Comparison of ENCODE assay signal across 22 mouse cellular contexts in the genomic region with DNA sequence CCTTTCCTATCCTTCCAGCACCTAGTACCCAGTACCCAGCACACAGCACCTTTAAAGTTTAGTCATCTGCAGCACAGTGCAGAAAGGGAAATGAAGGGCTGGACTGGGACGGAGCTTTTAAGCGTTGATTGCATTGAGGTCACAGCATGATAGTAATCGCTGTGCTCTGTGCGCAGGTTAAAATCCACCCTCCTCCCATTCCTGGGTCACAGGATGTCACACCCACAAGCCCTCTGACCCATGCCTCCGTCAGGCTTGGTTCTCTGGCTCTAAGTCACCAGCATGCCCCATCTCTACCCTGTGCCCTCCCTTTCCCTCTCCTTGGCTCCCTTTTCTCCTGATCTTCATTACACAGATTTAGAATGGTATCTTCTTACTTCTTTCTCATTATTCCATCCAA. TPM values are rescaled to one million over a fixed set of nuclear protein-coding genes. Genes with fewer than 3 reads are reported as not detected.
DNase-seq lines count a peak whose midpoint lies in the region; ATAC-seq and TF ChIP-seq lines count a peak whose summit lies in the region.
"Had no signal": no experiment of that assay in that cellular context is flagged by ENCODE, and none has a peak within 500 bp of the region (broad histone marks: within the 10 kb centered on the region; RNA-seq: fewer than 3 reads in every experiment).

No protein-coding gene starts in this region.

- no peak for TF ChIP-seq CTCF in liver, embryonic 14.5 days (IDR thresholded peaks at IDR 0.05; ENCODE audit: low read depth)
- TF ChIP-seq CTCF in small intestine, adult 2 months (IDR thresholded peaks at IDR 0.05; ENCODE audit: extremely low read depth, insufficient read length, insufficient replicate concordance, low read depth, low read length) = no peak

- no peaks in the 10 kb centered on the region for H3K9me3 ChIP-seq in liver, embryonic 14.5 days (ENCODE audit: control insufficient read depth, low read length)
- H3K9me3 ChIP-seq in liver, embryonic 11.5 days (ENCODE audit: control insufficient read depth, low read length) = no peaks in the 10 kb centered on the region
- H3K9me3 ChIP-seq: embryonic facial prominence, embryonic 15.5 days; forebrain, embryonic 10.5 days; G1E; heart, embryonic 13.5 days; hindbrain, embryonic 15.5 days had no signal

- H3K4me3 ChIP-seq in liver, embryonic 14.5 days (ENCODE audit: insufficient read depth in 1 of 2, low read depth in 2 of 2, low read length in 2 of 2) = no peak overlapping the region
- H3K4me3 ChIP-seq in liver, embryonic 11.5 days (ENCODE audit: low read depth, low read length) = no peak overlapping the region
- no peak overlapping the region for H3K4me3 ChIP-seq in small intestine, adult 2 months (ENCODE audit: low read depth, low read length)
- H3K4me3 ChIP-seq: embryonic facial prominence, embryonic 15.5 days; erythroblast, embryonic 14.5 days; forebrain, embryonic 10.5 days; gastrocnemius, adult 2 months; heart, embryonic 13.5 days; hindbrain, embryonic 15.5 days had no signal

- H3K9ac ChIP-seq in liver, embryonic 14.5 days (replicated peaks) = no peak overlapping the region
- H3K9ac ChIP-seq in liver, embryonic 11.5 days (ENCODE audit: low read depth, low read length) = no peak overlapping the region
- H3K9ac ChIP-seq: embryonic facial prominence, embryonic 15.5 days; heart, embryonic 13.5 days; hindbrain, embryonic 15.5 days had no signal

- TF ChIP-seq POLR2A in small intestine, adult 2 months (IDR thresholded peaks at IDR 0.05; ENCODE audit: low read depth, low read length) = no peak

- peaks cover 0 to 25% of the 10 kb centered on the region in 2 experiments; a peak in 3 of 4 replicates for H3K4me1 ChIP-seq in liver, embryonic 14.5 days (replicated peaks; ENCODE audit: control insufficient read depth in 2 of 2, insufficient read depth in 2 of 2, low read length in 1 of 2)
- peaks cover 3% of the 10 kb centered on the region; the same call in 1 of the 2 replicates for H3K4me1 ChIP-seq in liver, embryonic 11.5 days (replicated peaks; ENCODE audit: control insufficient read depth, insufficient read depth, low read length)
- peaks cover 36% of the 10 kb centered on the region for H3K4me1 ChIP-seq in small intestine, adult 2 months (ENCODE audit: control insufficient read depth, insufficient read depth, insufficient read length, low read length)

- ATAC-seq in liver, embryonic 14.5 days (ENCODE audit: insufficient read depth) = 0 out of 2 replicates have a peak, but pooled peaks have one; percentile 31
- ATAC-seq in liver, embryonic 11.5 days (replicated peaks; ENCODE audit: low FRiP score) = no peak
- ATAC-seq: activated CD4-positive, CD25-positive, alpha-beta regulatory T cell, adult 4 months; CD4-positive, CD25-positive, alpha-beta regulatory T cell, adult 4 months had no signal

- H3K27me3 ChIP-seq in liver, embryonic 14.5 days (ENCODE audit: control insufficient read depth, insufficient read depth, low read length) = no peaks in the 10 kb centered on the region
- peaks cover 4% of the 10 kb centered on the region; the same call in 1 of the 2 replicates for H3K27me3 ChIP-seq in liver, embryonic 11.5 days (replicated peaks; ENCODE audit: control insufficient read depth, insufficient read depth, low read length)
- no peaks in the 10 kb centered on the region for H3K27me3 ChIP-seq in small intestine, adult 2 months (ENCODE audit: control insufficient read depth, insufficient read depth, low read length)
- H3K27me3 ChIP-seq: embryonic facial prominence, embryonic 15.5 days; hindbrain, embryonic 15.5 days had no signal

- DNase-seq in liver, embryonic 14.5 days (ENCODE audit: low read depth in 3 of 3, low spot score in 3 of 3) = no peak
- DNase-seq in liver, embryonic 11.5 days (ENCODE audit: low spot score) = no peak
- DNase-seq in R1 (ENCODE audit: low read depth, low spot score) (peak; percentile 35), ZHBTc4 (ENCODE audit: low read depth, low spot score) (peak; percentile 47)
- no peak for DNase-seq in left cerebral cortex, adult 18-20 months (ENCODE audit: low spot score in 2 of 2)
- DNase-seq: adrenal gland, postnatal 36 days; cerebellum, adult 2 months; cerebellum, postnatal 10 days; embryo, embryonic 11 days; gastrocnemius, adult 2 months; gastrocnemius, postnatal 36 days; heart, adult 11 months; heart, postnatal 36 days had no signal

- no peak for TF ChIP-seq EP300 in liver, embryonic 14.5 days (IDR thresholded peaks at IDR 0.05; ENCODE audit: low read depth)

- no peak overlapping the region for H3K27ac ChIP-seq in liver, embryonic 14.5 days
- H3K27ac ChIP-seq in liver, embryonic 11.5 days (ENCODE audit: low read depth, low read length) = no peak overlapping the region
- peak overlapping the region; percentile 96 for H3K27ac ChIP-seq in small intestine, adult 2 months (ENCODE audit: insufficient read depth, low read depth, low read length)
- H3K27ac ChIP-seq: embryonic facial prominence, embryonic 15.5 days; forebrain, embryonic 10.5 days; gastrocnemius, adult 2 months; heart, embryonic 13.5 days; hindbrain, embryonic 15.5 days had no signal

- no peak overlapping the region for H3K4me2 ChIP-seq in liver, embryonic 14.5 days (ENCODE audit: low read depth)
- no peak overlapping the region for H3K4me2 ChIP-seq in liver, embryonic 11.5 days
- H3K4me2 ChIP-seq: embryonic facial prominence, embryonic 15.5 days; heart, embryonic 13.5 days; hindbrain, embryonic 15.5 days had no signal

- 49% methylated on average over 5 of the region's 5 CpGs for WGBS in liver, embryonic 14.5 days (ENCODE audit: insufficient replicate concordance)
- 73% methylated on average over 5 of the region's 5 CpGs for WGBS in liver, embryonic 11.5 days
- 22% methylated on average over 5 of the region's 5 CpGs for WGBS in small intestine, adult 2 months

- no peaks in the 10 kb centered on the region for H3K36me3 ChIP-seq in liver, embryonic 14.5 days (replicated peaks; ENCODE audit: control insufficient read depth, insufficient read depth, low read depth)
- H3K36me3 ChIP-seq in liver, embryonic 11.5 days (ENCODE audit: control insufficient read depth, insufficient read depth, low read length) = no peaks in the 10 kb centered on the region
- no peaks in the 10 kb centered on the region for H3K36me3 ChIP-seq in small intestine, adult 2 months (ENCODE audit: control insufficient read depth, insufficient read depth, low read length)
- H3K36me3 ChIP-seq: embryonic facial prominence, embryonic 15.5 days; forebrain, embryonic 10.5 days; G1E; heart, embryonic 13.5 days; hindbrain, embryonic 15.5 days had no signal

RNA-seq across cellular contexts. Expression of a gene that starts 20.4 kb away (rescaled TPM):
- polyA plus RNA-seq in liver, embryonic 14.5 days (2012; rRNA removed) = 2.1 and 2.5 TPM in 2 replicates
- polyA plus RNA-seq in liver, embryonic 14.5 days (2014; fragmentation: Nextera tagmentation; extraction: Ambion mirVana) = 3.5 and 4.7 TPM in 2 replicates
- 7.7 and 8.2 TPM in 2 replicates for polyA plus RNA-seq in liver, embryonic 11.5 days (2014; fragmentation: Nextera tagmentation; extraction: Ambion mirVana)
- polyA plus RNA-seq in small intestine, adult 2 months (2012; rRNA removed) = 26.1 and 52.4 TPM in 2 replicates
- 100 to 1,000 TPM; 246 to 258 TPM for total RNA-seq in left cerebral cortex, adult 18-20 months (2021)
- polyA plus RNA-seq: G1E had no signal

Comparison
In these comparisons a context has a peak if more than half of its experiments do, and no peak if none do; other contexts are left out.
1. DNase-seq: peak in R1 (single experiment) and ZHBTc4 (single experiment); none in liver, embryonic 14.5 days (0 of 3), liver, embryonic 11.5 days (single experiment) and left cerebral cortex, adult 18-20 months (0 of 2).